Mouse (Mus musculus) small intestine, adult 2 months (tissue): Measurements from ENCODE around the gene Nubp2. TPM values are rescaled to one million over a fixed set of nuclear protein-coding genes. Genes with fewer than 3 reads are reported as not detected.

Experiments
- H3K27ac ChIP-seq: fragments of 200-500 bp; 2 replicates; pipeline ENCODE4 v1.5.1; 2012; ENCODE audit warnings: low read depth, low read length, control low read depth, inconsistent platforms; ENCODE audit not compliant: insufficient read depth
- H3K27me3 ChIP-seq: fragments of 200-500 bp; 2 replicates; pipeline ENCODE4 v1.6.1; 2012; ENCODE audit warnings: mild to moderate bottlenecking, moderate library complexity, low read length, inconsistent platforms; ENCODE audit not compliant: control insufficient read depth, insufficient read depth
- H3K36me3 ChIP-seq: fragments of 200-500 bp; 2 replicates; pipeline ENCODE4 v1.6.1; 2012; ENCODE audit warnings: mild to moderate bottlenecking, low read length, control low read depth, inconsistent platforms; ENCODE audit not compliant: control insufficient read depth, insufficient read depth
- H3K4me1 ChIP-seq: fragments of 200-500 bp; 2 replicates; pipeline ENCODE4 v1.6.1; 2012; ENCODE audit warnings: low read length, inconsistent platforms, mixed read lengths; ENCODE audit not compliant: control insufficient read depth, insufficient read depth, insufficient read length
- H3K4me3 ChIP-seq: fragments of 200-500 bp; 2 replicates; pipeline ENCODE4 v1.5.1; 2012; ENCODE audit warnings: low read depth, mild to moderate bottlenecking, control low read depth, inconsistent platforms, low read length, moderate library complexity
- CTCF ChIP-seq: fragments of 200-500 bp; IDR thresholded peaks from 2 replicates; pipeline ENCODE4 v1.5.1; 2012; ENCODE audit warnings: low read depth, mild to moderate bottlenecking, control low read depth, inconsistent platforms, low read length, moderate library complexity, mixed read lengths; ENCODE audit not compliant: insufficient replicate concordance, insufficient read length; ENCODE audit errors: extremely low read depth
- POLR2A ChIP-seq: fragments of 200-500 bp; IDR thresholded peaks from 2 replicates; pipeline ENCODE4 v1.6.1; 2012; ENCODE audit warnings: low read depth, mild to moderate bottlenecking, control low read depth, inconsistent platforms, low read length, moderate library complexity
- WGBS: fragments of 180-500 bp; shearing (Covaris S2); methylation state at CpG from one replicate; pipeline ENCODE4 v1.1.7; 2018; 5-methylcytosine and 5-hydroxymethylcytosine counted together
- polyA plus RNA-seq: library from polyadenylated mRNA; depleted of rRNA; stranded (reverse); fragments of >200 nt; gene quantifications from 2 replicates; pipeline ENCODE4 v1.2.3, GENCODE M21; 2012

The Nubp2 gene
- polyA plus RNA-seq, 1 experiment = 39.9 TPM

GRCm38 (mm10) chr17:24858967-24859366 is 27.2 kb downstream of the Nubp2 start:
- 86% methylated on average over 6 of the region's 6 CpGs for WGBS
- TF ChIP-seq POLR2A (no peak), CTCF (no peak)
- H3K36me3 ChIP-seq = peaks cover 71% of the 10 kb centered on the region

GRCm38 (mm10) chr17:24857831-24858470 is 28.2 kb downstream of the Nubp2 start:
- no peak for TF ChIP-seq CTCF
- no peak for TF ChIP-seq POLR2A
- Histone ChIP-seq H3K27me3 (no peaks in the 10 kb centered on the region), H3K4me1 (no peaks in the 10 kb centered on the region), H3K36me3 (peaks cover 70% of the 10 kb centered on the region), H3K4me3 (no peak overlapping the region), H3K27ac (no peak overlapping the region)
- WGBS = 81% methylated on average over 8 of the region's 8 CpGs

More at GRCm38 (mm10) chr17:24858967-24859366, 27.2 kb downstream of the Nubp2 start:
- H3K4me1 ChIP-seq = no peaks in the 10 kb centered on the region
- no peak overlapping the region for H3K27ac ChIP-seq
- no peaks in the 10 kb centered on the region for H3K27me3 ChIP-seq
- H3K4me3 ChIP-seq = no peak overlapping the region

GRCm38 (mm10) chr17:24856589-24856988 is 29.6 kb downstream of the Nubp2 start:
- TF ChIP-seq CTCF (no peak), POLR2A (no peak)
- no peak overlapping the region for H3K4me3 ChIP-seq
- no peak overlapping the region for H3K27ac ChIP-seq
- H3K36me3 ChIP-seq = peaks cover 67% of the 10 kb centered on the region
- no peaks in the 10 kb centered on the region for H3K27me3 ChIP-seq
- WGBS = 92% methylated on average over 13 of the region's 13 CpGs
- peaks cover 3% of the 10 kb centered on the region; the same call in 1 of the 2 replicates for H3K4me1 ChIP-seq

GRCm38 (mm10) chr17:24855838-24856464 is 30.2 kb downstream of the Nubp2 start:
- TF ChIP-seq POLR2A = no peak
- TF ChIP-seq CTCF = no peak
- H3K27ac ChIP-seq = no peak overlapping the region
- H3K4me1 ChIP-seq = peaks cover 5% of the 10 kb centered on the region; the same call in 1 of the 2 replicates
- H3K27me3 ChIP-seq = no peaks in the 10 kb centered on the region
- WGBS = 88% methylated on average over 3 of the region's 3 CpGs
- peaks cover 61% of the 10 kb centered on the region for H3K36me3 ChIP-seq
- no peak overlapping the region for H3K4me3 ChIP-seq

- H3K36me3 ChIP-seq = peaks cover 34% of the 10 kb centered on the region
- no peak for TF ChIP-seq CTCF
- no peak for TF ChIP-seq POLR2A
- no peak overlapping the region for H3K27ac ChIP-seq
- H3K4me1 ChIP-seq = peaks cover 7% of the 10 kb centered on the region; the same call in 1 of the 2 replicates
- no peaks in the 10 kb centered on the region for H3K27me3 ChIP-seq
- peak overlapping the region; percentile 96 for H3K4me3 ChIP-seq
- 56% methylated on average over 10 of the region's 10 CpGs for WGBS
These were observed 34.6 kb downstream of the Nubp2 start for GRCm38 (mm10) chr17:24851381-24852125.

- Histone ChIP-seq H3K36me3 (peaks cover 28% of the 10 kb centered on the region), H3K27me3 (no peaks in the 10 kb centered on the region), H3K4me3 (peak overlapping the region; percentile 96), H3K4me1 (peaks cover 10% of the 10 kb centered on the region; the same call in 1 of the 2 replicates), H3K27ac (peak overlapping the region; percentile 76)
- WGBS = 0% methylated on average over 20 of the region's 20 CpGs
- TF ChIP-seq CTCF = no peak
- TF ChIP-seq POLR2A = no peak
These were observed 35.4 kb downstream of the Nubp2 start for GRCm38 (mm10) chr17:24850773-24851127.

GRCm38 (mm10) chr17:24850065-24850772 is 35.9 kb downstream of the Nubp2 start, which contains the start of gene Fahd1:
TSS of gene Fahd1 (minus strand) at chr17:24850364.
- Histone ChIP-seq H3K27me3 (no peaks in the 10 kb centered on the region), H3K4me3 (peak within 1 kb of the TSS; percentile 96), H3K36me3 (peaks cover 23% of the 10 kb centered on the region), H3K27ac (peak within 1 kb of the TSS; percentile 96), H3K4me1 (peaks cover 12% of the 10 kb centered on the region; the same call in 1 of the 2 replicates)
- TF ChIP-seq CTCF = no peak
- peak; percentile 91 for TF ChIP-seq POLR2A
- WGBS = under 1% methylated on average over 58 of the region's 58 CpGs
